Mouse (Mus musculus) adrenal gland, postnatal 36 days (tissue): Measurements from ENCODE around the gene Slc9b2. TPM values are rescaled to one million over a fixed set of nuclear protein-coding genes. Genes with fewer than 3 reads are reported as not detected.

Experiments
- DNase-seq, 2 experiments: peaks; one replicate each; pipeline ENCODE4 v3.0.0; 2021; ENCODE audit warnings: mixed read lengths in 1 of 2
- long read RNA-seq, 2 experiments: library from polyadenylated mRNA; stranded (forward); transcript quantifications; one replicate each; pipeline ENCODE4 v2.0.0; 2021; ENCODE audit warnings: borderline sequencing depth in 2 of 2
- total RNA-seq, 2 experiments: library from RNA; stranded (reverse); gene quantifications; 2 replicates each; pipeline ENCODE4 v1.2.3; 2021

Gene Slc9b2
- 1 to 10 TPM in 1 of 2 experiments, under 1 TPM in 1; 0.56 to 2.0 TPM for total RNA-seq
- long read RNA-seq, experiment 1, result 0 reads
- long read RNA-seq, experiment 2, result 0 reads

- peak; percentile 36 to 44 for DNase-seq
Measured at GRCm38 (mm10) chr3:135307411-135308259, at the start of gene Slc9b2. Slc9b2 (plus strand) TSS chr3:135307700.

GRCm38 (mm10) chr3:135258919-135259318, 48.6 kb upstream of the Slc9b2 start:
- DNase-seq, result no peak

GRCm38 (mm10) chr3:135260233-135260632, 47.3 kb upstream of the Slc9b2 start:
- no peak for DNase-seq

- no peak for DNase-seq
Measured at GRCm38 (mm10) chr3:135268616-135269015, 38.9 kb upstream of the Slc9b2 start.

- no peak for DNase-seq
Measured at GRCm38 (mm10) chr3:135269391-135269990, 38.0 kb upstream of the Slc9b2 start.

GRCm38 (mm10) chr3:135272627-135273026, 34.9 kb upstream of the Slc9b2 start:
- DNase-seq, result no peak

- DNase-seq, result no peak
Measured at GRCm38 (mm10) chr3:135273047-135273446, 34.5 kb upstream of the Slc9b2 start.

- no peak for DNase-seq
Measured at GRCm38 (mm10) chr3:135280160-135280559, 27.3 kb upstream of the Slc9b2 start.

GRCm38 (mm10) chr3:135280669-135281415, 26.7 kb upstream of the Slc9b2 start, which contains the start of gene Bdh2:
Bdh2 (plus strand) TSS chr3:135281221.
- peak; percentile 65 to 72 for DNase-seq

GRCm38 (mm10) chr3:135281701-135282100, 25.8 kb upstream of the Slc9b2 start:
- no peak for DNase-seq

- DNase-seq, result no peak
Measured at GRCm38 (mm10) chr3:135285256-135285655, 22.2 kb upstream of the Slc9b2 start.

- no peak for DNase-seq
Measured at GRCm38 (mm10) chr3:135285807-135286206, 21.7 kb upstream of the Slc9b2 start.

- no peak for DNase-seq
Measured at GRCm38 (mm10) chr3:135288138-135288750, 19.3 kb upstream of the Slc9b2 start.

GRCm38 (mm10) chr3:135289148-135289547, 18.4 kb upstream of the Slc9b2 start:
- DNase-seq, result no peak

- peak; percentile 53 to 62 for DNase-seq
Measured at GRCm38 (mm10) chr3:135290249-135290894, 17.1 kb upstream of the Slc9b2 start.

GRCm38 (mm10) chr3:135293703-135294102, 13.8 kb upstream of the Slc9b2 start:
- DNase-seq, result no peak

GRCm38 (mm10) chr3:135295559-135295958, 11.9 kb upstream of the Slc9b2 start:
- DNase-seq, result no peak

GRCm38 (mm10) chr3:135298560-135298959, 8.9 kb upstream of the Slc9b2 start:
- DNase-seq, result peak; percentile 84 to 85

- DNase-seq, result no peak
Measured at GRCm38 (mm10) chr3:135300081-135300480, 7.4 kb upstream of the Slc9b2 start.

- DNase-seq, result no peak
Measured at GRCm38 (mm10) chr3:135304060-135304459, 3.4 kb upstream of the Slc9b2 start.

- DNase-seq, result no peak
Measured at GRCm38 (mm10) chr3:135304566-135304965, 2.9 kb upstream of the Slc9b2 start.
